Mouse (Mus musculus): ENCODE measurements around the gene Trim67. TPM values are rescaled to one million over a fixed set of nuclear protein-coding genes. Genes with fewer than 3 reads are reported as not detected.

The Trim67 gene
- polyA plus RNA-seq, 1 experiment from 2014 or later: 0.02 TPM

DNA sequence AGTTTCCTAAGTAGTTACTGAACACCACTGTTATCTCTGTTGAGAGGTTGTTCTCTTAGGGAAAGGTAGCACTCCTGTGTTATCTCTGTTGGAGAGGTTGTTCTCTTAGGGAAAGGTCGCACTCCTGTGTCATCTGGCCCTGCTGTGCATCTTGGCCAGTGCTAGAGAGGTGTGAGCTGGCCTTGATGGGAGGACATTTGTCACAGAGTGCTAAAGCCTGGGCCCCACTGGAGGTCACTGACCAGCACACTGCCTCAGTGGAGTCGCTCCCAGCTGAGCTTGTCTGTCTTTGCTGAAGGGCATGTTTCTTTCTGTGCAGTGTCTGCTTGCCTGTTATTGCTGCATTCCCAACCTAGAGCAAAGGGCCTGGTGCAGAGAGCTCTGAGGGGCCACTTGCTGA, 74.2 kb downstream of the Trim67 start:
- ATAC-seq (ENCODE audit: low read depth): no peak
- Histone ChIP-seq H3K9me3 (replicated peaks; ENCODE audit: control insufficient read depth, low read length) (no peaks in the 10 kb centered on the region), H3K9ac (ENCODE audit: low read depth, low read length) (no peak overlapping the region), H3K4me3 (ENCODE audit: low read depth, low read length) (no peak overlapping the region), H3K4me2 (ENCODE audit: low read depth, low read length) (no peak overlapping the region), H3K27ac (ENCODE audit: low read length) (no peak overlapping the region), H3K27me3 (ENCODE audit: control insufficient read depth, insufficient read depth, low read depth, low read length) (no peaks in the 10 kb centered on the region), H3K36me3 (ENCODE audit: control insufficient read depth, insufficient read depth) (peaks cover 2% of the 10 kb centered on the region; the same call in 1 of the 2 replicates), H3K4me1 (ENCODE audit: control insufficient read depth, low read depth, low read length) (peaks cover 30% of the 10 kb centered on the region)
- WGBS (ENCODE audit: insufficient replicate concordance): 40% methylated on average over 2 of the region's 2 CpGs

DNA sequence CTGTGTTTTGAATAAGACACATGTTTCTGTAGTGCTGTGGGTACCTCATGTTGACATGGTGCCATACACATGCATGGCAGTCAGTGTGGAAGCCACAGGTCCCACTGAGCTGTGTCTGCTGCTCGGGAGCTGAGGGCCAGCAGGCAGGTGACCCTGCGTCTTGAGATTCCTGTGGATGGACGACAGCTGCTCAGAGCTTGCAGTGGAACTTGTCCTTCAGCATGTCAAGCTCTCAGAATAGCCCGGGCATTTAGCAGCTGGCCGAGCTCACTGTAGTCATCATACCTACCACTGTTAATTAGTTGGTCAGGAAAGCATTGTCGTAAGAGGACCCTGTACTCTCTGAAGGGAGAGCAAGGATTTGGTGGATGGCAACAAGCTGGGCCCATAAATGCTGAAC, 76.8 kb downstream of the Trim67 start:
- no peak for ATAC-seq (ENCODE audit: low read depth)
- H3K9me3 ChIP-seq (replicated peaks; ENCODE audit: control insufficient read depth, low read length): no peaks in the 10 kb centered on the region
- H3K27me3 ChIP-seq (ENCODE audit: control insufficient read depth, insufficient read depth, low read depth, low read length): no peaks in the 10 kb centered on the region
- H3K36me3 ChIP-seq (ENCODE audit: control insufficient read depth, insufficient read depth): peaks cover 16% of the 10 kb centered on the region
- peaks cover 22% of the 10 kb centered on the region for H3K4me1 ChIP-seq (ENCODE audit: control insufficient read depth, low read depth, low read length)
- WGBS (ENCODE audit: insufficient replicate concordance): 75% methylated on average over 6 of the region's 6 CpGs
- no peak overlapping the region for H3K27ac ChIP-seq (ENCODE audit: low read length)
- H3K4me2 ChIP-seq (ENCODE audit: low read depth, low read length): no peak overlapping the region
- H3K9ac ChIP-seq (ENCODE audit: low read depth, low read length): no peak overlapping the region
- no peak overlapping the region for H3K4me3 ChIP-seq (ENCODE audit: low read depth, low read length)

DNA sequence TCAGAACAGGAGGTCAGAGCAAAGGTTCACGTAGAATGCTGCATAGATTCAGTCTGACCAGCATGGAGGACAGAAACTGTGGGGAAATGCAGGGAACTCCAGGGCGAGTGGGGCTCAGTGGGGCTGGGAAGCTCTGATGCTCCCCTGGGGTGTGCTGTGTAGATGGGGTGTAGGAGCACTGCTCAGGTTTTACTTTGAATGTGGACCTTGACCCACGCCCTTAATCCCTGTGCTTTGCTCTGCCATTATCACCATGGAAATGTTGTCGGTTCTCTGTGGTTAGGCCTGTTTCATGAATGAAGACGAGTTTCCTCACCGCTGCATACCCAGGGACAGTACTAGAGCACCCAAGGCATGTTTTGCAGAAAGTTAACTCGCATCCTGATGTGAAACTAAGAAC, 78.6 kb downstream of the Trim67 start:
- Histone ChIP-seq H3K4me3 (ENCODE audit: low read depth, low read length) (no peak overlapping the region), H3K36me3 (ENCODE audit: control insufficient read depth, insufficient read depth) (peaks cover 16% of the 10 kb centered on the region)
- no peak for ATAC-seq (ENCODE audit: low read depth)

DNA sequence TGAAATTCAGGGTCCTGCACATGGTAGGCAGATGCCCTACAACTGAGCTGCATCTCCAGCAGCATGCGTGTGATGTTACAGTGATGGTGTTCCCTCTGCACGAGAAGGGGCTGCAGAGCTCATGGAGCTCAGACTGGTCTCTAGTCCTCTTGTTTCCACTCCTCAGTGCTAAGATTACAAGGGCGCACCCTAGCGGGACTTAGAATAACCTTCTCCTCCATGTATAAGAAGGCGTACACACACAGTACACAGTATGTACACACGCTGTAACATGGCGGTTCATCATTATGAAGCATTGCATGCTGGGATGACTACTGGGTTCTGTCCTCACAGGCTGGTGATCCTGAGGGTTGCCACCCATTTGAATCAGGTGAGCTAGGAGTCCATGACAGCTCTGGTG, 79.2 kb downstream of the Trim67 start:
- peaks cover 3% of the 10 kb centered on the region for H3K4me1 ChIP-seq (ENCODE audit: control insufficient read depth, low read depth, low read length)
- no peak overlapping the region for H3K9ac ChIP-seq (ENCODE audit: low read depth, low read length)
- H3K36me3 ChIP-seq (ENCODE audit: control insufficient read depth, insufficient read depth): peaks cover 20% of the 10 kb centered on the region
- H3K4me3 ChIP-seq (ENCODE audit: low read depth, low read length): no peak overlapping the region
- no peaks in the 10 kb centered on the region for H3K27me3 ChIP-seq (ENCODE audit: control insufficient read depth, insufficient read depth, low read depth, low read length)
- H3K4me2 ChIP-seq (ENCODE audit: low read depth, low read length): no peak overlapping the region
- no peak overlapping the region for H3K27ac ChIP-seq (ENCODE audit: low read length)
- WGBS (ENCODE audit: insufficient replicate concordance): 83% methylated on average over 7 of the region's 7 CpGs
- no peak for ATAC-seq (ENCODE audit: low read depth)
- H3K9me3 ChIP-seq (replicated peaks; ENCODE audit: control insufficient read depth, low read length): no peaks in the 10 kb centered on the region

More for the DNA sequence above, 78.6 kb downstream of the Trim67 start:
- no peak overlapping the region for H3K4me2 ChIP-seq (ENCODE audit: low read depth, low read length)
- no peak overlapping the region for H3K9ac ChIP-seq (ENCODE audit: low read depth, low read length)
- no peak overlapping the region for H3K27ac ChIP-seq (ENCODE audit: low read length)
- peaks cover 8% of the 10 kb centered on the region for H3K4me1 ChIP-seq (ENCODE audit: control insufficient read depth, low read depth, low read length)
- H3K27me3 ChIP-seq (ENCODE audit: control insufficient read depth, insufficient read depth, low read depth, low read length): no peaks in the 10 kb centered on the region
- WGBS (ENCODE audit: insufficient replicate concordance): 70% methylated on average over 7 of the region's 7 CpGs
- no peaks in the 10 kb centered on the region for H3K9me3 ChIP-seq (replicated peaks; ENCODE audit: control insufficient read depth, low read length)

DNA sequence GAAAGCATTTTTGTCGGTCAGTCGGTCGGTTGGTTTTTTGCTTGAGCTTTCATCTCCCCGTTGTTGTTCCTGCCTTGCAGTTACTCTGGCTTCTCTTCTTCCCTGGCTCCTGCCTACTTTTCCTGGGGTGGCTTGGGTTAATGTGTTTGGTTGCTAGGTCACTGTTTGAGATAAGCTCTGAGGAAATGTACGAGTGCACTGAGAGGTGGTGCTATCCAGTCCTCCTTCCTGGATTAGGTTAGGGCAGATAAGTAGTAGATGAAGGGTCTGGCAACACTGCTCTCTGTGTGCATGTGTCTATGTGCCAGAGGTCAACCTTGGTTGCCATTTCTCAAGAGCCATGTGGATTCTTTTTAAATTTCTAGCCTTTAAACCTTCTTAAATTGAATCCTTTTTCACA, 79.8 kb downstream of the Trim67 start:
- Histone ChIP-seq H3K9me3 (replicated peaks; ENCODE audit: control insufficient read depth, low read length) (no peaks in the 10 kb centered on the region), H3K27ac (ENCODE audit: low read length) (no peak overlapping the region), H3K4me1 (ENCODE audit: control insufficient read depth, low read depth, low read length) (no peaks in the 10 kb centered on the region), H3K4me3 (ENCODE audit: low read depth, low read length) (no peak overlapping the region), H3K27me3 (ENCODE audit: control insufficient read depth, insufficient read depth, low read depth, low read length) (no peaks in the 10 kb centered on the region), H3K4me2 (ENCODE audit: low read depth, low read length) (no peak overlapping the region), H3K36me3 (ENCODE audit: control insufficient read depth, insufficient read depth) (peaks cover 23% of the 10 kb centered on the region), H3K9ac (ENCODE audit: low read depth, low read length) (no peak overlapping the region)
- WGBS (ENCODE audit: insufficient replicate concordance): 64% methylated on average over 5 of the region's 5 CpGs
- no peak for ATAC-seq (ENCODE audit: low read depth)

DNA sequence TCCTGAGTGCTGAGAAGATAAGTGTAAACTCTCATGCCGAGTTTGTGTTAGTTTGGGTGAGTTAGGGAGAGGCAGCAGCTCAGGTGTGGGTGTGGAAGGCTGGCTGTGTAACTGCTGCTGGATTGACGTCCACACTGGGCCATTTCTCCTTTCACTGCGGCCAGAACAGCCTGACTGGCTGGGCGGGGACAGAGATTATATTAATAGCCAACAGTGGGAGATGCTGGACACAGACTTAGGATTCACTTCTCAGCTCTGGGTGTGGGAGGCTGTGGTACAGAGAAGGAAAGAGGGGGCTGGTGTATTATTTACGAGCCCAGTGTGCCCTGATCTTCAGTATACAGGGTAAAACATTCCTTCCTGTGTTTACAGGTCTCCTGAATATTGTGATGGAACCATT, 85.2 kb downstream of the Trim67 start:
- peaks cover 52% of the 10 kb centered on the region for H3K36me3 ChIP-seq (ENCODE audit: control insufficient read depth, insufficient read depth)
- 69% methylated on average over 5 of the region's 5 CpGs for WGBS (ENCODE audit: insufficient replicate concordance)

DNA sequence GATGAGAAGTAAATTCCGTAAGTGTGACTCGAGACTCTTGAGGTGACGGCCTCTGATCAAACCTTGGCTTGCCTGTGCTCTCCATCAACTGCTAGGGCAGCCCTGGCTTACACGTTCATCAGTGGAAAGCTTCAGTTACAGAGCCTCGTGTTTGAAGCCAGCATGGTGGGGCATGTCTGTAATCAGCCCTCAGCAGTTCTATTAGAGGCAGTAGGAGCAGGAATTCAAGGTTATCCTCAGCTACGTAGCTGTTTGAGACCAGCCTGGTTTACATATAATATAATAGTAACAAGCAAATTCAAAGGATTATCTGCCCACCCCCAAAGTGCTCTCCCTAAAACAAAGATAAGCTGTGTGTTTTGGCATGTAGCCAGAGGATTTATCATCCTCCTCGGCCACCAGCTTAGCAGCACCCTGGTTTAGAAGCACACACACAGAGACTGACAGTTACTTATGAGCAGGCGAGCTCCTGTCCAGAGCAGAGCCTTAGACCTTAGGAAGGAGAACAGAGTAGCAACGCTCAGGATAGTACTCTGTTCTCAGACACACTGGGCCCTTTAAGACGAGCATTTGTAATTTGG, 86.1 kb downstream of the Trim67 start:
- peaks cover 53% of the 10 kb centered on the region for H3K36me3 ChIP-seq (ENCODE audit: control insufficient read depth, insufficient read depth)
- no peak overlapping the region for H3K27ac ChIP-seq (ENCODE audit: low read length)
- H3K9ac ChIP-seq (ENCODE audit: low read depth, low read length): no peak overlapping the region
- WGBS (ENCODE audit: insufficient replicate concordance): 46% methylated on average over 10 of the region's 10 CpGs
- no peaks in the 10 kb centered on the region for H3K9me3 ChIP-seq (replicated peaks; ENCODE audit: control insufficient read depth, low read length)
- no peaks in the 10 kb centered on the region for H3K27me3 ChIP-seq (ENCODE audit: control insufficient read depth, insufficient read depth, low read depth, low read length)
- H3K4me1 ChIP-seq (ENCODE audit: control insufficient read depth, low read depth, low read length): peaks cover 10% of the 10 kb centered on the region; the same call in 1 of the 2 replicates
- no peak overlapping the region for H3K4me3 ChIP-seq (ENCODE audit: low read depth, low read length)
- peak; percentile 75 for ATAC-seq (ENCODE audit: low read depth)
- H3K4me2 ChIP-seq (ENCODE audit: low read depth, low read length): no peak overlapping the region

More for the DNA sequence above, 85.2 kb downstream of the Trim67 start:
- Histone ChIP-seq H3K4me1 (ENCODE audit: control insufficient read depth, low read depth, low read length) (peaks cover 10% of the 10 kb centered on the region; the same call in 1 of the 2 replicates), H3K27me3 (ENCODE audit: control insufficient read depth, insufficient read depth, low read depth, low read length) (no peaks in the 10 kb centered on the region), H3K4me2 (ENCODE audit: low read depth, low read length) (no peak overlapping the region), H3K4me3 (ENCODE audit: low read depth, low read length) (no peak overlapping the region), H3K9me3 (replicated peaks; ENCODE audit: control insufficient read depth, low read length) (no peaks in the 10 kb centered on the region), H3K9ac (ENCODE audit: low read depth, low read length) (no peak overlapping the region), H3K27ac (ENCODE audit: low read length) (no peak overlapping the region)
- no peak for ATAC-seq (ENCODE audit: low read depth)

Other genes with a start within 250 kb of the Trim67 start
- 258 and 290 TPM in 2 replicates for gene Agt, start 223.4 kb upstream of the Trim67 start, polyA plus RNA-seq (2015; fragmentation: Nextera tagmentation; extraction: Ambion mirVana)
- 0.08 TPM in 1 of 2 replicates, not detected in the other for gene Capn9, start 217.0 kb upstream of the Trim67 start, polyA plus RNA-seq (2015; fragmentation: Nextera tagmentation; extraction: Ambion mirVana)
- 5.3 and 6.4 TPM in 2 replicates for gene 2310022B05Rik, start 129.7 kb upstream of the Trim67 start, polyA plus RNA-seq (2015; fragmentation: Nextera tagmentation; extraction: Ambion mirVana)
- gene Ttc13, start 71.1 kb upstream of the Trim67 start, polyA plus RNA-seq (2015; fragmentation: Nextera tagmentation; extraction: Ambion mirVana): 14.2 and 14.6 TPM in 2 replicates
- 4.8 and 5.7 TPM in 2 replicates for gene Arv1, start 71.0 kb upstream of the Trim67 start, polyA plus RNA-seq (2015; fragmentation: Nextera tagmentation; extraction: Ambion mirVana)
- gene Fam89a, start 41.3 kb upstream of the Trim67 start, polyA plus RNA-seq (2015; fragmentation: Nextera tagmentation; extraction: Ambion mirVana): 2.1 and 2.3 TPM in 2 replicates
- gene Gnpat, start 69.9 kb downstream of the Trim67 start, polyA plus RNA-seq (2015; fragmentation: Nextera tagmentation; extraction: Ambion mirVana): 33.8 and 34.8 TPM in 2 replicates
- 14.7 and 16.9 TPM in 2 replicates for gene 2810004N23Rik, start 70.0 kb downstream of the Trim67 start, polyA plus RNA-seq (2015; fragmentation: Nextera tagmentation; extraction: Ambion mirVana)
- 3.1 and 3.6 TPM in 2 replicates for gene Exoc8, start 104.6 kb downstream of the Trim67 start, polyA plus RNA-seq (2015; fragmentation: Nextera tagmentation; extraction: Ambion mirVana)
- gene Sprtn, start 104.8 kb downstream of the Trim67 start, polyA plus RNA-seq (2015; fragmentation: Nextera tagmentation; extraction: Ambion mirVana): 4.8 and 4.9 TPM in 2 replicates
- 4.8 and 5.1 TPM in 2 replicates for gene Egln1, start 156.2 kb downstream of the Trim67 start, polyA plus RNA-seq (2015; fragmentation: Nextera tagmentation; extraction: Ambion mirVana)
- gene Tsnax, start 219.9 kb downstream of the Trim67 start, polyA plus RNA-seq (2015; fragmentation: Nextera tagmentation; extraction: Ambion mirVana): 34.2 and 35.1 TPM in 2 replicates